Mouse (Mus musculus): ENCODE results near the gene Etv2. TPM values are rescaled to one million over a fixed set of nuclear protein-coding genes. Genes with fewer than 3 reads are reported as not detected.

Etv2 gene
- polyA plus RNA-seq, 1 experiment from 2014 or later: not detected

DNA sequence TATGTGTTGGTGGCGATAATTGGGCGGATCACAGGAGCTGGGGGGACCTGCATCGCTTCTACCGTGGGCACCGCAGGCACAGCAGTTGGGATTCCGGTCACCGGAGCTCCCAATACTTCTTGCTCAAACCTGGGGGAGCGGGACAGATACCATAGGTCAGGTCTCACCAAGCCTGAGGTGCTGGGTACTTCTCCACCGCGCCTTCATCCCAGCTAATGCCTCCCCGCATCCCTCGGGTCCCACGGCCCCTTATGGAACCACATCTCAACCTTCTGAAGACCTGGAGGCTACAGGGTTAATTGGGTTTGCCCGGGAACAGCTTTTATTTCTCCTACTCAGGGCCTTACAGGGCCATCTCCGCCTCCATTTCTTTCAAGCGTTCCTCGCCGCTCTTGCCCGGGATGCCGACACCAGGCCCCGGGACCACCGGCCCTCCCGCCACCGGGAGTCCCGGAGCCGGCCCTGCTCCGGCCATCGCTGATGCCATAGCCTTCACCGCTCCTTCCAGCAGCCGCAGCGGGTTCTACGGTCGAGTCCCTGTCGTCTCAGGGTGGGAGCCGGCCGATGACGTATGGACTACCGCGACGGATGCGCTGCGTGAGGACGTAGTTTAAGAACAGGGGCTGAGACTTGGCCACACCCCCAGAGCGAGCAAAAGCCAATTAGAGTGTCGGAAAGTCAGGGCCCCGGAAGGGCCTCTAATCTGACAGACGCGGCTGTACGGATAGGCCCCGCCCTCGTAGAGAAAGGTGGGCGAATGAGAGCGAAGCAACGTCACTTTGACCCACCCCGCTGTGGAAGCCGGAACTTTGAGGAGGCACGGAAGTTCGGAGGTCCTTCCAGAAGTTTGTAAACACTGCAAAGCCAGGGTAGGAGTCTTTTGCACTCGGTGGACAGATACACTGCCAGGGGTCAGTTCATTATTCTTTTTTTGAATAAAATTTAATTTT, 14.2 kb upstream of the Etv2 start, which contains the start of gene Rbm42:
Rbm42 (minus strand) TSS at position 727 of the 950 bp plus-strand sequence.
- Histone ChIP-seq H3K27me3 (replicated peaks; ENCODE audit: control insufficient read depth, insufficient read depth, low read length) (no peaks in the 10 kb centered on the region), H3K4me2 (ENCODE audit: low read length) (peak within 1 kb of the TSS; percentile 95), H3K9ac (ENCODE audit: low read length) (peak within 1 kb of the TSS; percentile 94), H3K4me3 (ENCODE audit: low read depth, low read length) (peak within 1 kb of the TSS; percentile 86), H3K36me3 (ENCODE audit: control insufficient read depth, insufficient read depth, low read length) (peaks cover 58% of the 10 kb centered on the region), H3K9me3 (replicated peaks; ENCODE audit: control insufficient read depth, low read length) (no peaks in the 10 kb centered on the region), H3K4me1 (ENCODE audit: control insufficient read depth, insufficient read depth, low read length) (peaks cover 4% of the 10 kb centered on the region), H3K27ac (ENCODE audit: low read depth, low read length) (no peak within 1 kb of the TSS)
- DNase-seq (ENCODE audit: low spot score): peak; percentile 100
- 1% methylated on average over 59 of the region's 59 CpGs for WGBS
- ATAC-seq: peak; percentile 100

DNA sequence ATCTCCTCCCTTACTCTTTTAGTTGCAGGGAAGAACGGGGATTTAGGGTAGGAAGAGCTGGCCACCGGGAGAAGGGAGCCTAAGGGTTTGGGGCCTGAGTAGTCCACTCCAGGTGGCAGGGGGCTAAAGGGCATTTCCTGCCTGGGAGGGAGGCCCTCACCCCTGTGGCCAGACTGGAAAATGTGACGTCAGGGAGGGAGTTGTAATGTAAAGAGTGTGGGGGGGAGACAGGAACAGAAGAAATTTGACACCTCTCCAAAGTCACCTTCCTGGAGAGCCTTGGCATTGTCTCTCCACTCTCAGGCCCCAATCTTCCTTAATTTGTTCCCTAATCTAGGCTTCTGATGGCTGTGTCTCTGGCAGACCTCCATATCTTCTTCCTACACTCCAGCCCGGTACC, 3.4 kb upstream of the Etv2 start:
- WGBS: 32% methylated on average over 4 of the region's 4 CpGs
- no peak overlapping the region for H3K4me2 ChIP-seq (ENCODE audit: low read length)
- no peaks in the 10 kb centered on the region for H3K4me1 ChIP-seq (ENCODE audit: control insufficient read depth, insufficient read depth, low read length)
- ATAC-seq (no peak), DNase-seq (ENCODE audit: low spot score) (no peak)
- H3K4me3 ChIP-seq (ENCODE audit: low read depth, low read length): no peak overlapping the region
- H3K27ac ChIP-seq (ENCODE audit: low read depth, low read length): no peak overlapping the region
- no peaks in the 10 kb centered on the region for H3K9me3 ChIP-seq (replicated peaks; ENCODE audit: control insufficient read depth, low read length)
- H3K27me3 ChIP-seq (replicated peaks; ENCODE audit: control insufficient read depth, insufficient read depth, low read length): peaks cover 30% of the 10 kb centered on the region
- peaks cover 42% of the 10 kb centered on the region for H3K36me3 ChIP-seq (ENCODE audit: control insufficient read depth, insufficient read depth, low read length)
- no peak overlapping the region for H3K9ac ChIP-seq (ENCODE audit: low read length)

DNA sequence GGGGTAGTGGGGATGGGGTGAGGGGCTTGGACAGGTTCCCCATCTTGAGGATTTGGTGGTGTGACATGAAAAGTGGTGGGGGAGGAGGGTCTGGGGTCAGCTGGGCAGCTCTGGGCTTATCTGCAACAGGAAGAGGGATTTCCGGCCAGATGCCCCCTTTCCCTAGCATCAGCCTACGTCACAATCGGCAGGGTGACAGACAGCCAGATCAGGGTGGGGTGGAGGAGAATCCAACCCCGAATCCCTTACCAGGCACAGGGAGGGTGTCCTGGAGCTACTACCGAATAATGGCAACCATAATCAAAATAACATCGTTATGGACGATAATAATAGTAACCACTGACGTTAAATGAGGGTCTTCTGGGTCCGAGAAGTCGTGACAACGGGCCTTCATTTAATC, 743 bp upstream of the Etv2 start:
- H3K4me3 ChIP-seq (ENCODE audit: low read depth, low read length): no peak overlapping the region
- H3K4me2 ChIP-seq (ENCODE audit: low read length): no peak overlapping the region
- H3K9ac ChIP-seq (ENCODE audit: low read length): no peak overlapping the region
- 32% methylated on average over 11 of the region's 11 CpGs for WGBS
- H3K27ac ChIP-seq (ENCODE audit: low read depth, low read length): no peak overlapping the region
- H3K36me3 ChIP-seq (ENCODE audit: control insufficient read depth, insufficient read depth, low read length): peaks cover 15% of the 10 kb centered on the region
- H3K4me1 ChIP-seq (ENCODE audit: control insufficient read depth, insufficient read depth, low read length): no peaks in the 10 kb centered on the region
- H3K9me3 ChIP-seq (replicated peaks; ENCODE audit: control insufficient read depth, low read length): no peaks in the 10 kb centered on the region
- peaks cover 55% of the 10 kb centered on the region for H3K27me3 ChIP-seq (replicated peaks; ENCODE audit: control insufficient read depth, insufficient read depth, low read length)
- ATAC-seq (no peak), DNase-seq (ENCODE audit: low spot score) (no peak)

DNA sequence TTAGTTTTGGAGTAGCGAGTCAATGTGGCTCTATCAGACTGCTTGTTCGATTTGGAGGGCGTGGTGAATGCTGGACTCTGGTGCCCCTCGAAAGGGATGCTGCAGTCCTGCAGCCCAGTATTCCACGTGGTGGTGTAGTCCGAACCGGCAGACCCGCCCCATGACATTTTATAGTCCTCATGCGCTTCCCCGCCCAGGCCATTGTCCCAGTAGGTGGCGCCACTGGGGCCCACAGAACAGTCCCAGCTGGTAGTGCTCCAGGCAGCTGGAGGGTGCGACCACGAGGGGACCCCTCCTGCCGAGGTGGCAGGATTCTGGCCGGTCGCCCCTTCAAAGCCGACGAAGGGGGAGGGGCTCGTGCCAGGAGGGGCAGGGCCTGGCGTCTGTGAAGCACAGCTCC, 1.0 kb downstream of the Etv2 start:
- peaks cover 57% of the 10 kb centered on the region for H3K27me3 ChIP-seq (replicated peaks; ENCODE audit: control insufficient read depth, insufficient read depth, low read length)
- WGBS: under 1% methylated on average over 20 of the region's 20 CpGs
- ATAC-seq: 0 out of 2 replicates have a peak, but pooled peaks have one; percentile 26

DNA sequence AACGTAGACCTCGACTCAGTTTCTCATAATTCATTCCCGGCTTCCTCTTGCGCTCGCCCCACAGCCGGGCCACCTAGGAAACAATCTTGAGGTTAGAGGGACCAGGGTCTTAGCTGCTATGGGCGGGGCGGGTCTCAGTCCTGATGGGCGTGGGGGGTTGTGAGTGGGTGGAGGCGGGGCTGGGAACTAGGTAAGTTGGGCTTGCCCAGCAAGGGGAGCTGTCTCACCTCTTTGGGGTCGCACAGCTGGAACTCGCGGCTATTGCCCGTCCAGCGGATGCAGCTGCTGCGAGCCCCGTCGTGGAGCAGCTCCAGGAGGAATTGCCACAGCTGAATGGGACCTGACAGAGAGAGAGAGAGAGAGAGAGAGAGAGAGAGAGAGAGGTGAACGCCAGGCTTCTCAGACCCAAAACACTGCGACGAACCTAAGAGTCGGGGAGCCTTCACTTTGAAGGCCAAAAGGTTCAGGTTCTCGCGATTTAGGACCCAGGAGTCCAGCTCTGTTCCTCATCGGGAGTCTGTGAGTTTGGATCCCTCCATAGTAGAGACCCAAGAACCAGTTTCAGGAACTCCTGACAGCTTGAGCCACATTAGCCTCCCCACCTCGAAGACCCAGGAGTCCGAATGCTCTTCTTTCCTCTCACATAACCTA, 1.8 kb downstream of the Etv2 start:
- DNase-seq (ENCODE audit: low spot score) (no peak), ATAC-seq (no peak)
- Histone ChIP-seq H3K27ac (ENCODE audit: low read depth, low read length) (no peak overlapping the region), H3K27me3 (replicated peaks; ENCODE audit: control insufficient read depth, insufficient read depth, low read length) (peaks cover 57% of the 10 kb centered on the region), H3K9me3 (replicated peaks; ENCODE audit: control insufficient read depth, low read length) (no peaks in the 10 kb centered on the region), H3K4me2 (ENCODE audit: low read length) (no peak overlapping the region), H3K36me3 (ENCODE audit: control insufficient read depth, insufficient read depth, low read length) (no peaks in the 10 kb centered on the region), H3K4me3 (ENCODE audit: low read depth, low read length) (no peak overlapping the region), H3K4me1 (ENCODE audit: control insufficient read depth, insufficient read depth, low read length) (no peaks in the 10 kb centered on the region), H3K9ac (ENCODE audit: low read length) (no peak overlapping the region)
- WGBS: 5% methylated on average over 27 of the region's 27 CpGs

More for the DNA sequence above, 1.0 kb downstream of the Etv2 start:
- no peaks in the 10 kb centered on the region for H3K9me3 ChIP-seq (replicated peaks; ENCODE audit: control insufficient read depth, low read length)
- 0 out of 2 replicates have a peak overlapping the region, but pooled peaks have one; percentile 20 for H3K4me2 ChIP-seq (ENCODE audit: low read length)
- no peak overlapping the region for H3K9ac ChIP-seq (ENCODE audit: low read length)
- no peak overlapping the region for H3K27ac ChIP-seq (ENCODE audit: low read depth, low read length)
- no peaks in the 10 kb centered on the region for H3K36me3 ChIP-seq (ENCODE audit: control insufficient read depth, insufficient read depth, low read length)
- DNase-seq (ENCODE audit: low spot score): peak; percentile 48
- no peak overlapping the region for H3K4me3 ChIP-seq (ENCODE audit: low read depth, low read length)
- no peaks in the 10 kb centered on the region for H3K4me1 ChIP-seq (ENCODE audit: control insufficient read depth, insufficient read depth, low read length)

DNA sequence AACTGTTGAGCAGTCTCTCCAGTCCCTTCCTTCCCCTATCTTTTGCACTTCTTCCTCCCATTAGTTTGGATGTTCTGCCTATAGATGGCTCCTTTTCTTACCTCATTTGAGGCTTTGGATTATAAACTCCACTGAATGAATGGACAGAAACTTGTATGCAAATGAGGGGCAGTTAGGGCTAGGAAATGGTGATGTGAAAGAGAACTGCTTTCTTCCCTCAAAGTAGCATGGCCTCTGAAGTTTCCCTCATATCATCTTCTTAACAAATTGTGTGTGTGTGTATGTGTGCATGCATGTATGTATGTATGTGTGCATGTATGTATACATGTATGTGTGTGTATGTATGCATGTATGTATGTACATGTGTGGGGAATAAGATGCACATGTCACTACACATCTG, 6.6 kb downstream of the Etv2 start:
- H3K36me3 ChIP-seq (ENCODE audit: control insufficient read depth, insufficient read depth, low read length): 0 out of 2 replicates have a peak, but pooled peaks cover 4% of the 10 kb centered on the region
- no peak overlapping the region for H3K4me2 ChIP-seq (ENCODE audit: low read length)
- no peak overlapping the region for H3K27ac ChIP-seq (ENCODE audit: low read depth, low read length)
- no peak overlapping the region for H3K9ac ChIP-seq (ENCODE audit: low read length)
- ATAC-seq: no peak
- no peaks in the 10 kb centered on the region for H3K9me3 ChIP-seq (replicated peaks; ENCODE audit: control insufficient read depth, low read length)
- peaks cover 5% of the 10 kb centered on the region for H3K4me1 ChIP-seq (ENCODE audit: control insufficient read depth, insufficient read depth, low read length)
- H3K27me3 ChIP-seq (replicated peaks; ENCODE audit: control insufficient read depth, insufficient read depth, low read length): peaks cover 29% of the 10 kb centered on the region
- no peak overlapping the region for H3K4me3 ChIP-seq (ENCODE audit: low read depth, low read length)
- DNase-seq (ENCODE audit: low spot score): no peak

DNA sequence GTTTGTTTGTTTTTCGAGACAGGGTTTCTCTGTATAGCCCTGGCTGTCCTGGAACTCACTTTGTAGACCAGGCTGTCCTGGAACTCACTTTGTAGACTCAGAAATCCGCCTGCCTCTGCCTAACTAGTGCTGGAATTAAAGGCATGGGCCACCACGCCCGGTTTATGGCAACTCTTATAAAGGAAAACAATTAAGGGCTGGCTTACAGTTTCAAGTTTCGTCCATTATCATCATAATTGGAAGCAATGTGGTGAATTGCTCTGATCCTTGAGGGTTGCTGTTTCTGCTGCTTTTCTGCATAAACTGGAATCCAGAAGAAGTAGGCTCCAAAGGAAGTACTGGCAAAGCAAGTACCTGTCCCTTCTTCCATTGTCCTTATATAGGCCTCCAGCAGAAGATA, 9.0 kb downstream of the Etv2 start:
- ATAC-seq (peak; percentile 3; the same call in 1 of the 2 replicates), DNase-seq (ENCODE audit: low spot score) (no peak)
- Histone ChIP-seq H3K36me3 (ENCODE audit: control insufficient read depth, insufficient read depth, low read length) (peaks cover 27% of the 10 kb centered on the region), H3K27me3 (replicated peaks; ENCODE audit: control insufficient read depth, insufficient read depth, low read length) (peaks cover 7% of the 10 kb centered on the region; the same call in 1 of the 2 replicates), H3K4me3 (ENCODE audit: low read depth, low read length) (no peak overlapping the region), H3K9me3 (replicated peaks; ENCODE audit: control insufficient read depth, low read length) (no peaks in the 10 kb centered on the region), H3K9ac (ENCODE audit: low read length) (no peak overlapping the region), H3K4me1 (ENCODE audit: control insufficient read depth, insufficient read depth, low read length) (peaks cover 5% of the 10 kb centered on the region), H3K27ac (ENCODE audit: low read depth, low read length) (no peak overlapping the region), H3K4me2 (ENCODE audit: low read length) (no peak overlapping the region)
- WGBS: 77% methylated on average over 5 of the region's 5 CpGs

DNA sequence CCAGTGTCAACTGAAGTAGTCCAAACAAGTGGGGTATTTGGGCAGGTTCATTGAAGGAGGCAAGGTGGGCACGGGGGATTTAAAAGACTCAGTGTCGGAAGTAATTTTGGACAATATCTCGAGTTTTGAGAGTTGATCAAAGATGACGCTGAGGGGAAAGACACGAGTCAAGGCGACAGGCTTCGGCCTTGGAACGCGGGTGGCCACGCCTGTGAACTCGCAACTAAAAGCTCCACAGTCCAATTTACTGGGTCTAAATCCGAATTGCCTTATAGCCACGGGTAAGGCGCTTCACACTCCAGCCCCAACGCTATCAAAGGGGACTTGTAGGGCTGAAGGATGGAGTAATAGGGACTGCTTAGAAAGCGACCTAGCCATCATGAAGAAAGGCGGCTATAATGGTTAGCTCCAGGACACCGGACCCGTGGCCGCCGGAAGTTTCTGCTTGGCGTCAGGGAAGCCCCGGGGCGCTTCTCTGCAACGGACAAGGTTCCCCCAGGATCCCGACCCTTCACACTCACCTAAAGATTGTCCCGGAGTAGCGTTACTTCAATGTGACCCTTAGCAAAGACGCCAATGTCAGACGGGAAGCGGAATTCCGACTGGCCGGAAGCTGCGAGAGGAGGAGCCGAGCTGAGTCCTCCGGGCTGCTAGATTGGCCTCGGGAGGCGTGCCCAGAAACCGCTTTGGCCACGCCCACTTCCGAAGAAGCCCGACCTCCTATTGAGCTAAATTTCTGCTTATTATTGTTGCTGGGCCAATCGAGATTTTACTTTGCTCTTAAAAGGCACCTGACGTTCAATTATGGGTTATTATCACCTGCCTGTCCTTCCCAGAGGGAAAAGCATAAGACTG, 9.9 kb downstream of the Etv2 start, which contains the start of gene Cox6b1:
Cox6b1 (minus strand) TSS at position 622 of the 855 bp plus-strand sequence.
- H3K9me3 ChIP-seq (replicated peaks; ENCODE audit: control insufficient read depth, low read length): no peaks in the 10 kb centered on the region
- peak within 1 kb of the TSS; percentile 75 for H3K9ac ChIP-seq (ENCODE audit: low read length)
- H3K4me2 ChIP-seq (ENCODE audit: low read length): peak within 1 kb of the TSS; percentile 92
- WGBS: 2% methylated on average over 44 of the region's 44 CpGs
- peaks cover 4% of the 10 kb centered on the region; the same call in 1 of the 2 replicates for H3K27me3 ChIP-seq (replicated peaks; ENCODE audit: control insufficient read depth, insufficient read depth, low read length)
- DNase-seq (ENCODE audit: low spot score) (peak; percentile 96), ATAC-seq (peak; percentile 96)
- peaks cover 33% of the 10 kb centered on the region for H3K36me3 ChIP-seq (ENCODE audit: control insufficient read depth, insufficient read depth, low read length)
- H3K4me1 ChIP-seq (ENCODE audit: control insufficient read depth, insufficient read depth, low read length): peaks cover 5% of the 10 kb centered on the region
- no peak within 1 kb of the TSS for H3K27ac ChIP-seq (ENCODE audit: low read depth, low read length)
- peak within 1 kb of the TSS; percentile 56 for H3K4me3 ChIP-seq (ENCODE audit: low read depth, low read length)
